Mouse (Mus musculus) right cerebral cortex, postnatal 36 days (tissue): ENCODE results near the gene Zfp335.
"Not testable (repeated sequence)": the region's sequence is repeated elsewhere in the genome, so short reads cannot be mapped to it uniquely, and the experiment has no call there.

Experiments
- DNase-seq, 2 experiments: peaks; one replicate each; pipeline ENCODE4 v3.0.0; 2022; ENCODE audit warnings: low spot score in 2 of 2, mixed read lengths in 1 of 2

The Zfp335 gene

GRCm38 (mm10) chr2:164892696-164893216 is 18.8 kb downstream of the Zfp335 start:
- no peak for DNase-seq

- no peak for DNase-seq
These were observed 19.5 kb downstream of the Zfp335 start for GRCm38 (mm10) chr2:164891908-164892695.

- no peak for DNase-seq
These were observed 20.3 kb downstream of the Zfp335 start for GRCm38 (mm10) chr2:164891056-164891834.

GRCm38 (mm10) chr2:164890411-164891049 is 21.0 kb downstream of the Zfp335 start:
- DNase-seq: no peak

GRCm38 (mm10) chr2:164889960-164890359 is 21.6 kb downstream of the Zfp335 start:
- no peak for DNase-seq

- no peak for DNase-seq
These were observed 22.6 kb downstream of the Zfp335 start for GRCm38 (mm10) chr2:164888996-164889395.

- DNase-seq: no peak
These were observed 24.9 kb downstream of the Zfp335 start for GRCm38 (mm10) chr2:164886617-164887016.

GRCm38 (mm10) chr2:164885788-164886187 is 25.8 kb downstream of the Zfp335 start:
- peak; percentile 62 to 68 for DNase-seq

- DNase-seq: no peak
These were observed 28.9 kb downstream of the Zfp335 start for GRCm38 (mm10) chr2:164882619-164883018.

- DNase-seq: peak; percentile 92 to 93
These were observed 31.8 kb downstream of the Zfp335 start for GRCm38 (mm10) chr2:164879568-164880277.

GRCm38 (mm10) chr2:164879228-164879567 is 32.4 kb downstream of the Zfp335 start, which contains the start of gene Pcif1:
Gene Pcif1 (plus strand): TSS chr2:164879304.
- peak; percentile 79 to 86 for DNase-seq

- DNase-seq: no peak
These were observed 32.9 kb downstream of the Zfp335 start for GRCm38 (mm10) chr2:164878509-164879227.

- DNase-seq: not testable (repeated sequence)
These were observed 34.0 kb downstream of the Zfp335 start for GRCm38 (mm10) chr2:164877376-164878215.

- not testable (repeated sequence) for DNase-seq
These were observed 35.9 kb downstream of the Zfp335 start for GRCm38 (mm10) chr2:164875648-164876047.

- no peak for DNase-seq
These were observed 37.3 kb downstream of the Zfp335 start for GRCm38 (mm10) chr2:164874239-164874769.

- DNase-seq: no peak
These were observed 37.9 kb downstream of the Zfp335 start for GRCm38 (mm10) chr2:164873621-164874020.

GRCm38 (mm10) chr2:164871602-164872303 is 39.8 kb downstream of the Zfp335 start:
- no peak for DNase-seq

- DNase-seq: no peak
These were observed 43.1 kb downstream of the Zfp335 start for GRCm38 (mm10) chr2:164868491-164868890.

GRCm38 (mm10) chr2:164867566-164867965 is 44.0 kb downstream of the Zfp335 start:
- no peak for DNase-seq
